Mouse (Mus musculus) bone marrow macrophage, adult 2 months (primary cell): ENCODE measurements around the gene Herc1.

Source experiments
- CTCF ChIP-seq: IDR thresholded peaks from 2 replicates; pipeline ENCODE4 v1.5.1; 2012; ENCODE audit warnings: low read depth, mild to moderate bottlenecking, low read length, moderate library complexity
- POLR2A ChIP-seq: IDR thresholded peaks from 2 replicates; pipeline ENCODE4 v1.6.1; 2012; ENCODE audit warnings: mild to moderate bottlenecking, low read depth, low read length, borderline replicate concordance

GRCm38 (mm10) chr9:66359135-66359534 is 8.9 kb downstream of the Herc1 start:
- no peak for TF ChIP-seq CTCF
- TF ChIP-seq POLR2A, result no peak
